Mouse (Mus musculus): ENCODE results near the gene Chd5.

DNA sequence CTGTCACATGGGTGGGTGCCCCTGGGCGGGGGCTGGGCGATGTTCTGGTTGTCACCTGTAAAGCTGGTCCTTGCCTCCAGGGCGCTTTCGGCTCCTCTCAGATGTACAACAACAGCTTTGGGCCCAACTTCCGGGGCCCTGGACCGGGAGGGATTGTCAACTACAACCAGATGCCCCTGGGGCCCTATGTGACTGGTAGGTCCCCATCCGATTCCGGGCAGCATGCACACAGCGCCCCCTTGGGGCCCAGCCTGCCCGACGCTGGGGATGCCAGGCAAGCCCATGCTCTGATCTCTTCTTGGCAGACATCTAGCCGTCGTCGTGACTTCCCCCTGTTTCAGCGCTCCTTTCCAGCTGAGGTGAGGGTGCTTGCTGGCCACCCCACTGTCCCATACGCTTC lies 47.2 kb downstream of the Chd5 start:
- TF ChIP-seq POLR2A (IDR thresholded peaks at IDR 0.05; ENCODE audit: insufficient read length, low read depth), result no peak
- no peak for TF ChIP-seq CEBPB (IDR thresholded peaks at IDR 0.05; ENCODE audit: insufficient read depth, poor library complexity, severe bottlenecking)
- no peak for TF ChIP-seq MYOG (IDR thresholded peaks at IDR 0.05; ENCODE audit: control insufficient read depth in 1 of 3, insufficient read depth in 1 of 3, insufficient read length in 2 of 3, low read depth in 2 of 3)
- no peak for TF ChIP-seq MAX (IDR thresholded peaks at IDR 0.05; ENCODE audit: low read depth)
- TF ChIP-seq TCF12 (IDR thresholded peaks at IDR 0.05; ENCODE audit: insufficient read depth, poor library complexity, severe bottlenecking), result no peak
- no peak for TF ChIP-seq POLR2AphosphoS2 (IDR thresholded peaks at IDR 0.05; ENCODE audit: insufficient read length, low read depth)
- TF ChIP-seq E2F4 (IDR thresholded peaks at IDR 0.05; ENCODE audit: insufficient read depth), result no peak
- TF ChIP-seq USF1 (IDR thresholded peaks at IDR 0.05; ENCODE audit: low read depth), result no peak
- TF ChIP-seq TCF3 (IDR thresholded peaks at IDR 0.05; ENCODE audit: insufficient read length, low read depth), result no peak

All from myocyte (in vitro differentiated cells).